Mouse (Mus musculus): ENCODE measurements around the gene Txndc2.

DNA sequence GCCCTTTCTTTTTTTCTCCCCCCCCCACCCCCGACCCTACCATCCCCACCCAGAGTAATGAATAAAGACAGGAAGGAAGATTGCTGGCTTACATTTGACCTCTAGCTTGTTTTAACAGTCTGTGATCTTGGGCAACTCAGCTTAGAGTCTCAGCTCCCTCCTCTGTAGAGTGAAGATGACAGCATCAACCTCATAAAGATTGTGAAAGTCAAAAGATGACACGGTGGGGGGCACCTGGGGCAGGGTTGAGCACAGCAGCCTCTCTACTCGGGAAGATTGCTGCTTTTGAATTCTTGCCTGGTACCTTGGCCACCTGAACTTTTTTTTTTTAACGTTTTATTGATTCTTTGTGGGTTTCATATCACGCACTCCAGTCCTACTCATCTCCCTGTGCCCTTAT is 6.0 kb upstream of the Txndc2 start:
- TF ChIP-seq CTCF (IDR thresholded peaks at IDR 0.05; ENCODE audit: borderline replicate concordance, insufficient read depth, low read depth, low read length) (no peak), POLR2A (IDR thresholded peaks at IDR 0.05; ENCODE audit: borderline replicate concordance, insufficient read depth, low read length) (no peak)
